Mouse (Mus musculus): ENCODE data around the gene Inpp4b. TPM values are rescaled to one million over a fixed set of nuclear protein-coding genes. Genes with fewer than 3 reads are reported as not detected.

Inpp4b gene
- polyA plus RNA-seq, 1 experiment from 2014 or later = 4.6 TPM

GRCm38 (mm10) chr8:81888843-81889242 lies 546.5 kb downstream of the Inpp4b start:
- Histone ChIP-seq H3K9me3 (ENCODE audit: control insufficient read depth) (no peaks in the 10 kb centered on the region), H3K27me3 (replicated peaks; ENCODE audit: control insufficient read depth, insufficient read depth, low read length) (no peaks in the 10 kb centered on the region), H3K4me1 (replicated peaks; ENCODE audit: control insufficient read depth, insufficient read depth, low read length) (no peaks in the 10 kb centered on the region), H3K4me2 (replicated peaks; ENCODE audit: low read depth) (no peak overlapping the region), H3K27ac (ENCODE audit: low read depth, low read length) (no peak overlapping the region), H3K4me3 (ENCODE audit: low read depth, low read length) (no peak overlapping the region), H3K9ac (ENCODE audit: low read depth, low read length) (no peak overlapping the region), H3K36me3 (ENCODE audit: control insufficient read depth, insufficient read depth) (no peaks in the 10 kb centered on the region; the same call in 1 of the 2 replicates)
- ATAC-seq = no peak
- TF ChIP-seq CTCF (IDR thresholded peaks at IDR 0.05; ENCODE audit: low read depth) = no peak

DNA sequence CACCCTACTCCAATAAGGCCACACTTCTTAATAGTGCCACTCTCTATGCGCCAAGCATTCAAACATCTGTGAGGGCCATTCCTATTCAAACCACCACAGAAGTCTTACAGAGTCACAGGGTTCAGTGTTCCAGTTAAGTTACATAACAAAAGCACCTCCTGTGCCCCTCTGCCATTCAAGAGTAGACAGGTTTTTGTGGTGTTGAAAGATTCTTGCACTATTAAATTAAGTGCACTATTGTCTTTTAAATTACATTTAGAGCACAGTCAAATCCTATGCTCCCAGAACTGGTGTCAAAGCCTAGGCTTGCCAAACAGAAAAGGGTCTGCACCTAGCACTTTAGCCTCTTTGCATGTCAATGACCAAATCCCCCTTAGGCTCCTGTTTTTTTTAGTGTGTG lies 550.9 kb downstream of the Inpp4b start:
- no peak for TF ChIP-seq CTCF (IDR thresholded peaks at IDR 0.05; ENCODE audit: low read depth)
- Histone ChIP-seq H3K4me3 (ENCODE audit: low read depth, low read length) (no peak overlapping the region), H3K4me2 (replicated peaks; ENCODE audit: low read depth) (no peak overlapping the region), H3K36me3 (ENCODE audit: control insufficient read depth, insufficient read depth) (no peaks in the 10 kb centered on the region), H3K9ac (ENCODE audit: low read depth, low read length) (no peak overlapping the region), H3K27me3 (replicated peaks; ENCODE audit: control insufficient read depth, insufficient read depth, low read length) (no peaks in the 10 kb centered on the region), H3K27ac (ENCODE audit: low read depth, low read length) (no peak overlapping the region), H3K4me1 (replicated peaks; ENCODE audit: control insufficient read depth, insufficient read depth, low read length) (no peaks in the 10 kb centered on the region), H3K9me3 (ENCODE audit: control insufficient read depth) (no peaks in the 10 kb centered on the region)
- no peak for ATAC-seq
- WGBS = 97% methylated on average over 1 of the region's 1 CpGs

GRCm38 (mm10) chr8:81946812-81947211 lies 604.5 kb downstream of the Inpp4b start:
- H3K27me3 ChIP-seq (replicated peaks; ENCODE audit: control insufficient read depth, insufficient read depth, low read length) = no peaks in the 10 kb centered on the region
- no peak for ATAC-seq
- no peak overlapping the region for H3K4me2 ChIP-seq (replicated peaks; ENCODE audit: low read depth)
- no peaks in the 10 kb centered on the region for H3K4me1 ChIP-seq (replicated peaks; ENCODE audit: control insufficient read depth, insufficient read depth, low read length)
- H3K9me3 ChIP-seq (ENCODE audit: control insufficient read depth) = no peaks in the 10 kb centered on the region
- no peaks in the 10 kb centered on the region for H3K36me3 ChIP-seq (ENCODE audit: control insufficient read depth, insufficient read depth)
- TF ChIP-seq CTCF (IDR thresholded peaks at IDR 0.05; ENCODE audit: low read depth) = no peak
- no peak overlapping the region for H3K27ac ChIP-seq (ENCODE audit: low read depth, low read length)
- H3K4me3 ChIP-seq (ENCODE audit: low read depth, low read length) = no peak overlapping the region
- no peak overlapping the region for H3K9ac ChIP-seq (ENCODE audit: low read depth, low read length)
- 95% methylated on average over 5 of the region's 5 CpGs for WGBS

- no peak overlapping the region for H3K4me2 ChIP-seq (replicated peaks; ENCODE audit: low read depth)
- 80% methylated on average over 2 of the region's 2 CpGs for WGBS
- H3K4me1 ChIP-seq (replicated peaks; ENCODE audit: control insufficient read depth, insufficient read depth, low read length) = no peaks in the 10 kb centered on the region
- H3K4me3 ChIP-seq (ENCODE audit: low read depth, low read length) = no peak overlapping the region
- ATAC-seq = no peak
- no peak for TF ChIP-seq CTCF (IDR thresholded peaks at IDR 0.05; ENCODE audit: low read depth)
- H3K27ac ChIP-seq (ENCODE audit: low read depth, low read length) = no peak overlapping the region
- no peaks in the 10 kb centered on the region for H3K36me3 ChIP-seq (ENCODE audit: control insufficient read depth, insufficient read depth)
- no peaks in the 10 kb centered on the region for H3K9me3 ChIP-seq (ENCODE audit: control insufficient read depth)
- H3K9ac ChIP-seq (ENCODE audit: low read depth, low read length) = no peak overlapping the region
- H3K27me3 ChIP-seq (replicated peaks; ENCODE audit: control insufficient read depth, insufficient read depth, low read length) = no peaks in the 10 kb centered on the region
These were observed 610.7 kb downstream of the Inpp4b start for GRCm38 (mm10) chr8:81953101-81953500.

DNA sequence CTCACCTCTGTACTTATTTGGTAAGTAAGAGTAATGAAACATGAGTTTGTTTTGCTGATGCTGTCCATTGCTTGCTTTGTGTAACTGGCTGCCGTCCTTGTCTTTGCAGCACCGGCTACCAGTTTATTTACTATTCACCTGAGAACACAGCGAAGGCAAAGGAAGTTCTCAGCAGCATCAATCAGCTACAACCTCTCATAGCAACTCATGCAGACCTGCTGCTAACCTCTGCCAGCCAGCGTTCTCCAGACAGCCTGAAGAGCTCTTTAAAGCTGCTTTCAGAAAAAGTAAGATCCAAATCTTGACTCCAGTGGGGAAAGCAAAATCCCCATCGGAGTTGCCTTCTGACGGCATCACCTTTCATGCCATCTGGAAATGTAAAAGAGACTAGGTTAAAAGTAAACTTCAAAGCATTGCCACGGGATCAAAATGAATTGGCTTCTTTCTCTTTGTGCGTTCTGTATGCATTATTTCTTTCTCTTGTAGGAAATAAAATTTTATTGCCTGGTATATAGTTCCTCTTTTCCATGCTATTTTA lies 642.8 kb downstream of the Inpp4b start:
- H3K9me3 ChIP-seq (ENCODE audit: control insufficient read depth) = no peaks in the 10 kb centered on the region
- no peak overlapping the region for H3K9ac ChIP-seq (ENCODE audit: low read depth, low read length)
- 61% methylated on average over 8 of the region's 8 CpGs for WGBS
- no peaks in the 10 kb centered on the region for H3K27me3 ChIP-seq (replicated peaks; ENCODE audit: control insufficient read depth, insufficient read depth, low read length)
- H3K36me3 ChIP-seq (ENCODE audit: control insufficient read depth, insufficient read depth) = no peaks in the 10 kb centered on the region
- no peaks in the 10 kb centered on the region for H3K4me1 ChIP-seq (replicated peaks; ENCODE audit: control insufficient read depth, insufficient read depth, low read length)
- H3K4me2 ChIP-seq (replicated peaks; ENCODE audit: low read depth) = no peak overlapping the region
- no peak for ATAC-seq
- no peak overlapping the region for H3K4me3 ChIP-seq (ENCODE audit: low read depth, low read length)
- TF ChIP-seq CTCF (IDR thresholded peaks at IDR 0.05; ENCODE audit: low read depth) = no peak
- H3K27ac ChIP-seq (ENCODE audit: low read depth, low read length) = no peak overlapping the region

- ATAC-seq = no peak
- Histone ChIP-seq H3K9me3 (ENCODE audit: control insufficient read depth) (no peaks in the 10 kb centered on the region), H3K9ac (ENCODE audit: low read depth, low read length) (no peak overlapping the region), H3K36me3 (ENCODE audit: control insufficient read depth, insufficient read depth) (no peaks in the 10 kb centered on the region), H3K4me2 (replicated peaks; ENCODE audit: low read depth) (no peak overlapping the region), H3K4me3 (ENCODE audit: low read depth, low read length) (no peak overlapping the region), H3K27me3 (replicated peaks; ENCODE audit: control insufficient read depth, insufficient read depth, low read length) (no peaks in the 10 kb centered on the region), H3K27ac (ENCODE audit: low read depth, low read length) (no peak overlapping the region), H3K4me1 (replicated peaks; ENCODE audit: control insufficient read depth, insufficient read depth, low read length) (no peaks in the 10 kb centered on the region)
- TF ChIP-seq CTCF (IDR thresholded peaks at IDR 0.05; ENCODE audit: low read depth) = no peak
- WGBS = 96% methylated on average over 3 of the region's 3 CpGs
These were observed 650.6 kb downstream of the Inpp4b start for GRCm38 (mm10) chr8:81992966-81993365.

- Histone ChIP-seq H3K36me3 (ENCODE audit: control insufficient read depth, insufficient read depth) (no peaks in the 10 kb centered on the region), H3K27me3 (replicated peaks; ENCODE audit: control insufficient read depth, insufficient read depth, low read length) (no peaks in the 10 kb centered on the region), H3K27ac (ENCODE audit: low read depth, low read length) (no peak overlapping the region), H3K4me1 (replicated peaks; ENCODE audit: control insufficient read depth, insufficient read depth, low read length) (no peaks in the 10 kb centered on the region), H3K9ac (ENCODE audit: low read depth, low read length) (no peak overlapping the region), H3K4me3 (ENCODE audit: low read depth, low read length) (no peak overlapping the region), H3K9me3 (ENCODE audit: control insufficient read depth) (no peaks in the 10 kb centered on the region), H3K4me2 (replicated peaks; ENCODE audit: low read depth) (no peak overlapping the region)
- no peak for TF ChIP-seq CTCF (IDR thresholded peaks at IDR 0.05; ENCODE audit: low read depth)
- no peak for ATAC-seq
- WGBS = 54% methylated on average over 3 of the region's 3 CpGs
These were observed 653.9 kb downstream of the Inpp4b start for GRCm38 (mm10) chr8:81996239-81996638.

All from intestine, postnatal 0 days (tissue).